Mouse (Mus musculus) lung, adult 2 months (tissue): ENCODE measurements around the gene Dhx57.

Experiments
- CTCF ChIP-seq: fragments of 200-500 bp; IDR thresholded peaks from 2 replicates; pipeline ENCODE4 v1.5.1; 2011; ENCODE audit warnings: mild to moderate bottlenecking, low read length, control low read depth; ENCODE audit not compliant: insufficient read depth
- POLR2A ChIP-seq: fragments of 200-500 bp; IDR thresholded peaks from 2 replicates; pipeline ENCODE4 v1.6.1; 2011; ENCODE audit warnings: low read depth, mild to moderate bottlenecking, control low read depth, low read length, borderline replicate concordance; ENCODE audit errors: extremely low read depth

DNA sequence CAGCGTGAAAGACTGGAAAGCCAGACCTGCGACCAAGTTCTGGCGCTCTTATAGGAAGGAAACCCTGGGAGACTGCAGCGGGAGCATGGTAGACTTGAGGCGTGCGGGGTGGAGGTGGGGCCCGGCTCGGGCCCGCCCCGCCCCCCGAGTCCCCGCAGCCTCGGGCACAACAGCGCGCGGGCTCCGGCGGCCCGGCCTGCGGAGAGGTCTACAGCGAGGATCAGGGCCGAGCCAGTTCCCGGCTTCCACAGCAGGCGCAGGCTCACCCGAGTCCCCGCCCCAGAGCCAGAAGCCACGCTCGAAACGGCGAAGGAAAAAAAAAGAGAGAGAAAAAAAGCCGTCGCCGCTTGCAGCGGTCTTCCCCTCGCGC is 84.0 kb downstream of the Dhx57 start:
- TF ChIP-seq POLR2A, result no peak
- TF ChIP-seq CTCF, result no peak
